ENCODE assay signal across 26 mouse cellular contexts in genomic region chr3:119806123-119806522, GRCm38 (mm10). TPM values are rescaled to one million over a fixed set of nuclear protein-coding genes. Genes with fewer than 3 reads are reported as not detected.
DNase-seq lines count a peak whose midpoint lies in the region; ATAC-seq and TF ChIP-seq lines count a peak whose summit lies in the region.
"Had no signal": no experiment of that assay in that cellular context is flagged by ENCODE, and none has a peak within 500 bp of the region (broad histone marks: within the 10 kb centered on the region; RNA-seq: fewer than 3 reads in every experiment).

No protein-coding gene starts in this region.

- in situ Hi-C loops in CH12.LX (cut with MboI; ENCODE audit: low pct_ligation_motif_present, low pct_unique_long_range_greater_than_20kb, low sequenced_read_pairs) = no loop called here

- H3K4me1 ChIP-seq in CH12.LX (ENCODE audit: control insufficient read depth in 1 of 2, insufficient read depth in 2 of 2) = peaks cover 10 to 21% of the 10 kb centered on the region in 2 experiments; a peak in 3 of 4 replicates
- no peaks in the 10 kb centered on the region for H3K4me1 ChIP-seq in liver, embryonic 11.5 days (replicated peaks; ENCODE audit: control insufficient read depth, insufficient read depth, low read length)
- H3K4me1 ChIP-seq: embryonic facial prominence, embryonic 10.5 days; embryonic facial prominence, embryonic 13.5 days; forebrain, embryonic 12.5 days; forebrain, embryonic 15.5 days had no signal

- H3K4me3 ChIP-seq in CH12.LX (replicated peaks in 1 of 3; ENCODE audit: low read depth in 2 of 3, low read length in 2 of 3, poor library complexity in 1 of 3) = peak overlapping the region in 1 of 3 experiments; percentile 1
- no peak overlapping the region for H3K4me3 ChIP-seq in liver, embryonic 11.5 days (ENCODE audit: low read depth, low read length)
- H3K4me3 ChIP-seq: embryonic facial prominence, embryonic 10.5 days; embryonic facial prominence, embryonic 13.5 days; erythroblast, embryonic 14.5 days; forebrain, embryonic 12.5 days; forebrain, embryonic 15.5 days; heart, adult 2 months had no signal

- H3K27me3 ChIP-seq in CH12.LX (replicated peaks) = no peaks in the 10 kb centered on the region
- 0 out of 2 replicates have a peak, but pooled peaks cover 2% of the 10 kb centered on the region for H3K27me3 ChIP-seq in splenic B cell, adult 2 months (ENCODE audit: control insufficient read depth, insufficient read depth, low read length, poor library complexity, severe bottlenecking)
- no peaks in the 10 kb centered on the region for H3K27me3 ChIP-seq in liver, embryonic 11.5 days (replicated peaks; ENCODE audit: control insufficient read depth, insufficient read depth, low read length)
- H3K27me3 ChIP-seq: embryonic facial prominence, embryonic 13.5 days; forebrain, embryonic 12.5 days; forebrain, embryonic 15.5 days; Patski had no signal

- TF ChIP-seq EP300 in CH12.LX (IDR thresholded peaks at IDR 0.05; ENCODE audit: low read length) = no peak

- H3K27ac ChIP-seq in CH12.LX (ENCODE audit: insufficient read depth, low read depth) = no peak overlapping the region
- H3K27ac ChIP-seq in liver, embryonic 11.5 days (ENCODE audit: low read depth, low read length) = no peak overlapping the region
- H3K27ac ChIP-seq: embryonic facial prominence, embryonic 10.5 days; embryonic facial prominence, embryonic 13.5 days; forebrain, embryonic 12.5 days; forebrain, embryonic 15.5 days; heart, adult 2 months; hindbrain, embryonic 14.5 days; hindbrain, postnatal 0 days had no signal

- peak overlapping the region; percentile 31; the same call in 1 of the 2 replicates for H3K9ac ChIP-seq in CH12.LX (ENCODE audit: insufficient read depth, low read depth)
- no peak overlapping the region for H3K9ac ChIP-seq in liver, embryonic 11.5 days (ENCODE audit: low read depth, low read length)
- H3K9ac ChIP-seq: embryonic facial prominence, embryonic 13.5 days; forebrain, embryonic 12.5 days; forebrain, embryonic 15.5 days; hindbrain, embryonic 14.5 days had no signal

- TF ChIP-seq RAD21 in CH12.LX (IDR thresholded peaks at IDR 0.05; ENCODE audit: low read depth, low read length) = no peak

- H3K4me2 ChIP-seq in CH12.LX (ENCODE audit: insufficient read depth, low read depth, poor library complexity, severe bottlenecking) = peak overlapping the region; percentile 32
- H3K4me2 ChIP-seq in liver, embryonic 11.5 days = no peak overlapping the region
- H3K4me2 ChIP-seq: embryonic facial prominence, embryonic 13.5 days; forebrain, embryonic 12.5 days; forebrain, embryonic 15.5 days; heart, embryonic 11.5 days; hindbrain, embryonic 14.5 days had no signal

- WGBS in liver, embryonic 11.5 days = 49% methylated on average over 7 of the region's 7 CpGs

- DNase-seq in CH12.LX (ENCODE audit: extremely low read depth) = peak; percentile 64
- peak; percentile 27 for DNase-seq in splenic B cell, adult 2 months (ENCODE audit: low read depth, low spot score)
- no peak for DNase-seq in retina, embryonic 14.5 days (ENCODE audit: low spot score)
- no peak for DNase-seq in spleen, postnatal 14 days (ENCODE audit: low spot score in 2 of 2)
- DNase-seq in embryo, embryonic 11 days = no peak
- no peak for DNase-seq in liver, embryonic 11.5 days (ENCODE audit: low spot score)
- DNase-seq: adrenal gland, postnatal 10 days; adrenal gland, postnatal 36 days; cerebellum, adult 18-20 months; cerebellum, adult 9-10 months; cerebellum, postnatal 14 days; gastrocnemius, postnatal 25 days; heart, adult 2 months; heart, postnatal 36 days had no signal

- H3K9me3 ChIP-seq in CH12.LX (replicated peaks; ENCODE audit: low read length) = no peaks in the 10 kb centered on the region
- H3K9me3 ChIP-seq in liver, embryonic 11.5 days (ENCODE audit: control insufficient read depth, low read length) = no peaks in the 10 kb centered on the region
- H3K9me3 ChIP-seq: embryonic facial prominence, embryonic 10.5 days; embryonic facial prominence, embryonic 13.5 days; forebrain, embryonic 12.5 days; forebrain, embryonic 15.5 days had no signal

- no peak for TF ChIP-seq CTCF in CH12.LX (conservative IDR thresholded peaks at IDR 0.05 in 1 of 2, IDR thresholded peaks at IDR 0.05 in 1 of 2; ENCODE audit: low read depth in 2 of 2, low read length in 2 of 2)

- no peak for TF ChIP-seq POLR2A in CH12.LX (IDR thresholded peaks at IDR 0.05; ENCODE audit: low read depth, low read length)

- dilution Hi-C loops in CH12.LX (cut with MboI; ENCODE audit: extremely low pct_ligation_motif_present, extremely low pct_unique_long_range_greater_than_20kb, low sequenced_read_pairs) = no loop called here

- H3K79me2 ChIP-seq in CH12.LX (replicated peaks; ENCODE audit: control insufficient read depth, extremely low read depth, insufficient read depth, poor library complexity, severe bottlenecking) = no peaks in the 10 kb centered on the region

- ATAC-seq in common myeloid progenitor, adult 5-6 weeks (replicated peaks; ENCODE audit: low read depth, poor library complexity, severe bottlenecking) = peak; percentile 97
- ATAC-seq in megakaryocyte, adult 5-6 weeks (ENCODE audit: poor library complexity, severe bottlenecking) = peak; percentile 68
- no peak for ATAC-seq in liver, embryonic 11.5 days (replicated peaks; ENCODE audit: low FRiP score)
- ATAC-seq: forebrain, embryonic 15.5 days; hindbrain, postnatal 0 days; inflammation-experienced regulatory T-cells, adult 6 months; Patski had no signal

- H3K36me3 ChIP-seq in CH12.LX (replicated peaks in 1 of 2; ENCODE audit: control insufficient read depth in 1 of 2, insufficient read depth in 1 of 2, low read length in 1 of 2) = no peaks in the 10 kb centered on the region
- no peaks in the 10 kb centered on the region for H3K36me3 ChIP-seq in splenic B cell, adult 2 months (ENCODE audit: control insufficient read depth, insufficient read depth, low read length, poor library complexity, severe bottlenecking)
- H3K36me3 ChIP-seq in liver, embryonic 11.5 days (ENCODE audit: control insufficient read depth, insufficient read depth, low read length) = no peaks in the 10 kb centered on the region
- H3K36me3 ChIP-seq: embryonic facial prominence, embryonic 10.5 days; embryonic facial prominence, embryonic 13.5 days; forebrain, embryonic 12.5 days; forebrain, embryonic 15.5 days had no signal

TF ChIP-seq in CH12.LX, 34 proteins besides CTCF, POLR2A, EP300 and RAD21:
- TF ChIP-seq POLR2AphosphoS2 (IDR thresholded peaks at IDR 0.05; ENCODE audit: low read depth, low read length) = no peak
- TF ChIP-seq MYC (IDR thresholded peaks at IDR 0.05; ENCODE audit: low read depth, low read length) = no peak
- no peak for TF ChIP-seq SMC3 (IDR thresholded peaks at IDR 0.05; ENCODE audit: low read depth, low read length)
- no peak for TF ChIP-seq JUND (conservative IDR thresholded peaks at IDR 0.05; ENCODE audit: low read depth, low read length)
- TF ChIP-seq MAZ (IDR thresholded peaks at IDR 0.05; ENCODE audit: low read depth, low read length) = no peak
- TF ChIP-seq MAFK (IDR thresholded peaks at IDR 0.05; ENCODE audit: insufficient replicate concordance, low read length) = no peak
- TF ChIP-seq ZNF384 (IDR thresholded peaks at IDR 0.05; ENCODE audit: low read depth, low read length) = no peak
- TF ChIP-seq GABPA (IDR thresholded peaks at IDR 0.05; ENCODE audit: insufficient replicate concordance, low read depth, low read length) = no peak
- TF ChIP-seq MEF2A (IDR thresholded peaks at IDR 0.05; ENCODE audit: borderline replicate concordance, low read depth, low read length) = no peak
- no peak for TF ChIP-seq CHD2 (IDR thresholded peaks at IDR 0.05; ENCODE audit: low read length)
- no peak for TF ChIP-seq ELF1 (IDR thresholded peaks at IDR 0.05; ENCODE audit: low read depth, low read length)
- no peak for TF ChIP-seq NELFE (IDR thresholded peaks at IDR 0.05; ENCODE audit: low read depth, low read length)

RNA-seq across cellular contexts. Expression of gene Ptbp2, which starts 21.9 kb away (rescaled TPM):
- 17.2 and 17.7 TPM in 2 replicates for total RNA-seq in CH12.LX (2012; rRNA removed)
- total RNA-seq in CH12.LX (2014; rRNA removed) = 35.9 and 47.4 TPM in 2 replicates
- polyA plus RNA-seq in CH12.LX (2012; ENCODE audit: insufficient read length, low read depth) = 29.8 and 33.0 TPM in 2 replicates
- total RNA-seq in common myeloid progenitor, adult 5-6 weeks (2017) = 72.9 and 92.8 TPM in 2 replicates
- total RNA-seq in megakaryocyte, adult 5-6 weeks (2015) = 51.4 and 58.1 TPM in 2 replicates
- 42.0 and 50.0 TPM in 2 replicates for total RNA-seq in megakaryocyte, adult 5-6 weeks (2017)
- 33.2 and 38.6 TPM in 2 replicates for polyA plus RNA-seq in liver, embryonic 11.5 days (2014; fragmentation: Nextera tagmentation; extraction: Ambion mirVana)

Comparison
In these comparisons a context has a peak if more than half of its experiments do, and no peak if none do; other contexts are left out.
1. DNase-seq: peak in CH12.LX (single experiment) and splenic B cell, adult 2 months (single experiment); none in retina, embryonic 14.5 days (single experiment), spleen, postnatal 14 days (0 of 2), embryo, embryonic 11 days (single experiment) and liver, embryonic 11.5 days (single experiment).